Mouse (Mus musculus) ES-Bruce4 (cell line): Measurements from ENCODE around the gene Smarcad1.

Source experiments
- CTCF ChIP-seq: IDR thresholded peaks from one replicate; pipeline ENCODE4 v1.8.1; 2011; ENCODE audit warnings: low read depth, low read length
- POLR2A ChIP-seq: IDR thresholded peaks from one replicate; pipeline ENCODE4 v1.8.1; 2011; ENCODE audit warnings: low read length; ENCODE audit not compliant: insufficient read depth

- TF ChIP-seq POLR2A (no peak), CTCF (no peak)
Observed at GRCm38 (mm10) chr6:65021883-65022282, 20.5 kb upstream of the Smarcad1 start.
